Mouse (Mus musculus): ENCODE data around the gene Olfr568. TPM values are rescaled to one million over a fixed set of nuclear protein-coding genes. Genes with fewer than 3 reads are reported as not detected.

Gene Olfr568
- polyA plus RNA-seq (2015; fragmentation: Illumina TruSeq; extraction: RNeasy Lipid Tissue Mini Kit (QIAGEN cat#74804); ENCODE audit: low read depth, low replicate concordance) = not detected

GRCm38 (mm10) chr7:102876822-102877221 is at the start of gene Olfr568:
Olfr568 (plus strand) TSS chr7:102877122.

DNA sequence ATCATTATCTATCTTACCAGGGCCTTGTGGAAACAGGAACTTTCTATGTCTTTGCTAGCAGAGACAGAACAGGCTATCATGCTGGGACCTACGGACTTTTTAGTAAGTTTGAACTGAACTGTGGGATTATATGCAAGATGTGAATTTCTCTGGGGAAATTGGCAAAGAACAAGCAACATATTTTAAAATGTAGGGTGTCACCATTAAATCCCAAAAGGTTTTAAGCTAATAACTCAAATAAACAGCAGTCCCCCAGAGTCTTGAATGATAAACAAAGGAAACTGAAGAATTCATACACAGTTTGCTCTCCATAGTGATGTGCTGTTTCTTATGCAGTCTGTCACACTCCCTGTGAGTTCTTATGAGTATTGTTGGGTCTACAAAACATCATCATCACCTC is 18.3 kb upstream of the Olfr568 start, which contains the start of gene Olfr566:
TSS of gene Olfr566 (minus strand) at position 101 of the 400 bp plus-strand sequence.

DNA sequence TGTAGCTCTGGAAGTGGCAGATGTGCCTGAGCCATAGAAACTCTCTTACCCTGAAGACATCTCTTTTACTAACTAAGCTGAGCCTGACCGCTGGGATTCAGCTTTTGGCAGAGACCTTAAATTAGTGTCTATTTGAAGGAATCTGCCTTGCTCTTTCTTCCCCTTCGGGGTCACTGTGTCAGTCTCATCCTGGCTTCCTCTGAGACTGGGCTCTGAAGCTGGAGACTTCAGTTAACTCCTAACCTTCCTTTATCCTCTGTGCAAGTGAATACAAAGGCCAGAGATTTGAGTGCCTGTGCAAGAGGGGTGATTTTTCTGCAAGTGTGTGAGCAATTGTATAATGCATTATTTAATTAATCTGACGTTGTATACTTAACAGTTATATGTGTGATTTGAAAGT is 13.9 kb downstream of the Olfr568 start, which contains the start of gene Olfr569:
TSS of gene Olfr569 (minus strand) at position 101 of the 400 bp plus-strand sequence.

DNA sequence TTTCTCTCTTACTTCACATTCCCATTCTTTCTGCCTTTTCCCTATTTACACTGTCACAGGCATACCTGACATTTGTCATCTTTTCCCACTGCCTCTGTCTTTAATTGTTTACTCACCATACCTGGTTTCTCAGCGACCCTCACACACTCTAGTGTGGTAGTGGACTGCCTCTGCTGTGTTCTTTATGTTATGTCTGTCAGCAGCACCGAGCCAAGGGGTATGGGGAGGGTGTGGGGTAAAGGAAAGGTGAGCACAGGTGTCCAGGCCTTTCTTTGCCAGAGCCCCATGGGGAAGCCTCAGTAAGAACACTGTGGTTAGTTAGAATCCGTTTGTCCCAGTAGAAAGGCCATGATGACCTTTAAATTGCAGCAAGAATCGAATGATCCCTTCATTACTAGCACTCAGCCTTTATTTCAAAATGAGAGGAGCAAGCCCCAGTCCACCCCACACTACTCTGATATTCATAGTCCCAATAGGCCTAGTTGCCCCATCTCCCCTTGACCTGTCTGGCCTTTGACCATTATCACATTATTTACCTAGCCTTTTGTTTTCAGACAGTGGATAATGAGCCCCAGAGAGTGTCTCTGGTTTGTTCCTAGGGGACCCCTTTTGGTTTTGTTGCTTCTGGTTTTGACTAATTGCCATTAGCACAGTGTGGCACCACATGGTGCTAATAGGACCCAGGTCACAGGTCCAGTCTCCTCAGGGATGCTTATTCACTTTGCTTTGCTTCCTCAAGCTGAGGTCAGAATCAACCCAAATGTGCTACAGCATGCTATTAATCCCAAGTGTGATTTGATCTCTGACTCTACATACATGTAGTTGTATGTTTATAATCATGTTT is 40.3 kb downstream of the Olfr568 start, which contains the start of gene Olfr571:
TSS of gene Olfr571 (minus strand) at position 505 of the 844 bp plus-strand sequence.

DNA sequence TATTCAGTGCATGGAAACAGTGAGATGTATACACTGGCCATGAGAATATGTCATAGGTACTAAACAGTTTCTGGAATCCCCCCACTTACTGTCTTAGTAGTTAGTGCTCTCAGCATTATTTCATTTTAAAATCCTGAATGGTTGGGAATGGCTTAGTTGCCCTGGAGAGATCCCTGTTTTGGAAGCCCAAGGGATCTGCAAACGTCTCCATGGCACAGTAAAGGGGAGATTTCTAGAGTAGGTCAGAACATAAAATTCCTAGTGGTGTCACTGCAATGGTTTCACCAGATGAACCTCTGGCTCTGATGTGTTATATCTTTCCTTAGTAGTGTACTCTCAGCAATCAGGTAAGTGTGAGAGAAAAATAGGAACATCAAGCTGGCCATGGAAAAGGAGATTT is 47.2 kb downstream of the Olfr568 start, which contains the start of gene Olfr572:
TSS of gene Olfr572 (plus strand) at position 301 of the 400 bp plus-strand sequence.

Other genes with a start within 250 kb of the Olfr568 start
- gene Olfr554, start 238.7 kb upstream of the Olfr568 start, polyA plus RNA-seq (2015; fragmentation: Illumina TruSeq; extraction: RNeasy Lipid Tissue Mini Kit (QIAGEN cat#74804); ENCODE audit: low read depth, low replicate concordance) = not detected
- not detected for gene Olfr555, start 218.3 kb upstream of the Olfr568 start, polyA plus RNA-seq (2015; fragmentation: Illumina TruSeq; extraction: RNeasy Lipid Tissue Mini Kit (QIAGEN cat#74804); ENCODE audit: low read depth, low replicate concordance)
- gene Olfr556, start 212.2 kb upstream of the Olfr568 start, polyA plus RNA-seq (2015; fragmentation: Illumina TruSeq; extraction: RNeasy Lipid Tissue Mini Kit (QIAGEN cat#74804); ENCODE audit: low read depth, low replicate concordance) = not detected
- gene Trim68, start 189.8 kb upstream of the Olfr568 start, polyA plus RNA-seq (2015; fragmentation: Illumina TruSeq; extraction: RNeasy Lipid Tissue Mini Kit (QIAGEN cat#74804); ENCODE audit: low read depth, low replicate concordance) = 6.1 TPM
- gene Olfr557, start 181.2 kb upstream of the Olfr568 start, polyA plus RNA-seq (2015; fragmentation: Illumina TruSeq; extraction: RNeasy Lipid Tissue Mini Kit (QIAGEN cat#74804); ENCODE audit: low read depth, low replicate concordance) = not detected
- gene Olfr558, start 174.9 kb upstream of the Olfr568 start, polyA plus RNA-seq (2015; fragmentation: Illumina TruSeq; extraction: RNeasy Lipid Tissue Mini Kit (QIAGEN cat#74804); ENCODE audit: low read depth, low replicate concordance) = 1.0 TPM
- not detected for gene Olfr33, start 158.1 kb upstream of the Olfr568 start, polyA plus RNA-seq (2015; fragmentation: Illumina TruSeq; extraction: RNeasy Lipid Tissue Mini Kit (QIAGEN cat#74804); ENCODE audit: low read depth, low replicate concordance)
- gene Olfr559, start 149.6 kb upstream of the Olfr568 start, polyA plus RNA-seq (2015; fragmentation: Illumina TruSeq; extraction: RNeasy Lipid Tissue Mini Kit (QIAGEN cat#74804); ENCODE audit: low read depth, low replicate concordance) = not detected
- 0.33 TPM for gene Olfr560, start 117.8 kb upstream of the Olfr568 start, polyA plus RNA-seq (2015; fragmentation: Illumina TruSeq; extraction: RNeasy Lipid Tissue Mini Kit (QIAGEN cat#74804); ENCODE audit: low read depth, low replicate concordance)
- 1.1 TPM for gene Olfr78, start 117.7 kb upstream of the Olfr568 start, polyA plus RNA-seq (2015; fragmentation: Illumina TruSeq; extraction: RNeasy Lipid Tissue Mini Kit (QIAGEN cat#74804); ENCODE audit: low read depth, low replicate concordance)
- gene Olfr561, start 105.9 kb upstream of the Olfr568 start, polyA plus RNA-seq (2015; fragmentation: Illumina TruSeq; extraction: RNeasy Lipid Tissue Mini Kit (QIAGEN cat#74804); ENCODE audit: low read depth, low replicate concordance) = not detected
- gene Olfr564, start 73.6 kb upstream of the Olfr568 start, polyA plus RNA-seq (2015; fragmentation: Illumina TruSeq; extraction: RNeasy Lipid Tissue Mini Kit (QIAGEN cat#74804); ENCODE audit: low read depth, low replicate concordance) = not detected
- not detected for gene Olfr566, start 18.4 kb upstream of the Olfr568 start, polyA plus RNA-seq (2015; fragmentation: Illumina TruSeq; extraction: RNeasy Lipid Tissue Mini Kit (QIAGEN cat#74804); ENCODE audit: low read depth, low replicate concordance)
- not detected for gene Olfr569, start 13.8 kb downstream of the Olfr568 start, polyA plus RNA-seq (2015; fragmentation: Illumina TruSeq; extraction: RNeasy Lipid Tissue Mini Kit (QIAGEN cat#74804); ENCODE audit: low read depth, low replicate concordance)
- gene Olfr570, start 17.5 kb downstream of the Olfr568 start, polyA plus RNA-seq (2015; fragmentation: Illumina TruSeq; extraction: RNeasy Lipid Tissue Mini Kit (QIAGEN cat#74804); ENCODE audit: low read depth, low replicate concordance) = not detected
- gene Olfr571, start 40.4 kb downstream of the Olfr568 start, polyA plus RNA-seq (2015; fragmentation: Illumina TruSeq; extraction: RNeasy Lipid Tissue Mini Kit (QIAGEN cat#74804); ENCODE audit: low read depth, low replicate concordance) = not detected
- gene Olfr572, start 47.3 kb downstream of the Olfr568 start, polyA plus RNA-seq (2015; fragmentation: Illumina TruSeq; extraction: RNeasy Lipid Tissue Mini Kit (QIAGEN cat#74804); ENCODE audit: low read depth, low replicate concordance) = not detected
- not detected for gene Olfr573-ps1, start 65.5 kb downstream of the Olfr568 start, polyA plus RNA-seq (2015; fragmentation: Illumina TruSeq; extraction: RNeasy Lipid Tissue Mini Kit (QIAGEN cat#74804); ENCODE audit: low read depth, low replicate concordance)
- not detected for gene Olfr574, start 71.3 kb downstream of the Olfr568 start, polyA plus RNA-seq (2015; fragmentation: Illumina TruSeq; extraction: RNeasy Lipid Tissue Mini Kit (QIAGEN cat#74804); ENCODE audit: low read depth, low replicate concordance)
- gene Olfr575, start 81.7 kb downstream of the Olfr568 start, polyA plus RNA-seq (2015; fragmentation: Illumina TruSeq; extraction: RNeasy Lipid Tissue Mini Kit (QIAGEN cat#74804); ENCODE audit: low read depth, low replicate concordance) = not detected
- gene Olfr576, start 85.5 kb downstream of the Olfr568 start, polyA plus RNA-seq (2015; fragmentation: Illumina TruSeq; extraction: RNeasy Lipid Tissue Mini Kit (QIAGEN cat#74804); ENCODE audit: low read depth, low replicate concordance) = not detected
- not detected for gene Olfr577, start 98.8 kb downstream of the Olfr568 start, polyA plus RNA-seq (2015; fragmentation: Illumina TruSeq; extraction: RNeasy Lipid Tissue Mini Kit (QIAGEN cat#74804); ENCODE audit: low read depth, low replicate concordance)
- not detected for gene Olfr578, start 112.2 kb downstream of the Olfr568 start, polyA plus RNA-seq (2015; fragmentation: Illumina TruSeq; extraction: RNeasy Lipid Tissue Mini Kit (QIAGEN cat#74804); ENCODE audit: low read depth, low replicate concordance)
- not detected for gene Olfr582, start 160.9 kb downstream of the Olfr568 start, polyA plus RNA-seq (2015; fragmentation: Illumina TruSeq; extraction: RNeasy Lipid Tissue Mini Kit (QIAGEN cat#74804); ENCODE audit: low read depth, low replicate concordance)
- gene Olfr583, start 174.2 kb downstream of the Olfr568 start, polyA plus RNA-seq (2015; fragmentation: Illumina TruSeq; extraction: RNeasy Lipid Tissue Mini Kit (QIAGEN cat#74804); ENCODE audit: low read depth, low replicate concordance) = not detected
- gene Olfr584, start 204.8 kb downstream of the Olfr568 start, polyA plus RNA-seq (2015; fragmentation: Illumina TruSeq; extraction: RNeasy Lipid Tissue Mini Kit (QIAGEN cat#74804); ENCODE audit: low read depth, low replicate concordance) = not detected
- gene Olfr585, start 220.6 kb downstream of the Olfr568 start, polyA plus RNA-seq (2015; fragmentation: Illumina TruSeq; extraction: RNeasy Lipid Tissue Mini Kit (QIAGEN cat#74804); ENCODE audit: low read depth, low replicate concordance) = not detected
- not detected for gene Olfr586, start 248.5 kb downstream of the Olfr568 start, polyA plus RNA-seq (2015; fragmentation: Illumina TruSeq; extraction: RNeasy Lipid Tissue Mini Kit (QIAGEN cat#74804); ENCODE audit: low read depth, low replicate concordance)

Measured in brain, adult 10 weeks (tissue).